Mouse (Mus musculus) limb, embryonic 14.5 days (tissue): Measurements from ENCODE around the gene Hdac4. TPM values are rescaled to one million over a fixed set of nuclear protein-coding genes. Genes with fewer than 3 reads are reported as not detected.

Source experiments
- ATAC-seq: fragments of 200-750 bp; cut with Nextera tagmentation; 2 replicates; pipeline ENCODE4 v1.8.0; 2017; ENCODE audit warnings: low read depth, moderate number of reproducible peaks, moderate TSS enrichment; ENCODE audit not compliant: low FRiP score
- DNase-seq: peaks from one replicate; pipeline ENCODE4 v3.0.0-alpha.2; 2015; ENCODE audit warnings: low spot score
- H3K27ac ChIP-seq: fragments of 300-500 bp; sonication (generic); replicated peaks from 2 replicates; pipeline ENCODE4 v1.5.1; 2014; ENCODE audit warnings: low read depth, mild to moderate bottlenecking, low read length, moderate library complexity, mixed read lengths
- H3K27me3 ChIP-seq: fragments of 300-500 bp; sonication (generic); 2 replicates; pipeline ENCODE4 v1.6.1; 2014; ENCODE audit warnings: low read length, mixed read lengths; ENCODE audit not compliant: control insufficient read depth, insufficient read depth
- H3K36me3 ChIP-seq: fragments of 300-500 bp; sonication (generic); 2 replicates; pipeline ENCODE4 v1.6.1; 2014; ENCODE audit warnings: mild to moderate bottlenecking, low read length, moderate library complexity, mixed read lengths; ENCODE audit not compliant: control insufficient read depth, insufficient read depth
- H3K4me1 ChIP-seq: fragments of 300-500 bp; sonication (generic); 2 replicates; pipeline ENCODE4 v1.6.1; 2014; ENCODE audit warnings: antibody characterized with exemption, low read length, mixed read lengths; ENCODE audit not compliant: control insufficient read depth, insufficient read depth
- H3K4me2 ChIP-seq: fragments of 300-500 bp; sonication (generic); replicated peaks from 2 replicates; pipeline ENCODE4 v1.6.1; 2014; ENCODE audit warnings: low read depth, mild to moderate bottlenecking, low read length, moderate library complexity; ENCODE audit not compliant: severe bottlenecking
- H3K4me3 ChIP-seq: fragments of 300-500 bp; sonication (generic); replicated peaks from 2 replicates; pipeline ENCODE4 v1.5.1; 2014; ENCODE audit warnings: low read length
- H3K9ac ChIP-seq: fragments of 300-500 bp; sonication (generic); 2 replicates; pipeline ENCODE4 v1.6.1; 2014; ENCODE audit warnings: mild to moderate bottlenecking, low read depth, low read length, moderate library complexity; ENCODE audit not compliant: severe bottlenecking
- H3K9me3 ChIP-seq: fragments of 300-500 bp; sonication (generic); 2 replicates; pipeline ENCODE4 v1.6.1; 2016; ENCODE audit warnings: low read length; ENCODE audit not compliant: control insufficient read depth
- POLR2A ChIP-seq: fragments of 200-500 bp; IDR thresholded peaks from 2 replicates; pipeline ENCODE4 v1.8.0; 2012; ENCODE audit warnings: inconsistent platforms, mild to moderate bottlenecking, moderate library complexity, borderline replicate concordance; ENCODE audit not compliant: insufficient read depth, insufficient read length; ENCODE audit errors: extremely low read depth
- WGBS: fragments of 180-500 bp; shearing (Covaris S2); extraction: QIAGEN DNeasy Blood & Tissue Kit; methylation state at CpG from one replicate; pipeline ENCODE4 v1.1.7; 2014; 5-methylcytosine and 5-hydroxymethylcytosine counted together
- polyA plus RNA-seq, 2 experiments: library from polyadenylated mRNA; depleted of rRNA in 1 of 2; stranded (reverse) in 1 of 2; unstranded in 1 of 2; fragments of >200 nt; fragmentation: Nextera tagmentation in 1 of 2; extraction: Ambion mirVana in 1 of 2; gene quantifications; 2 replicates each; pipeline versions ENCODE4 v1.2.1 to v1.2.3; 2012 to 2014

The Hdac4 gene
- polyA plus RNA-seq, 2 experiments, result 15.2 to 25.4 TPM

GRCm38 (mm10) chr1:92015938-92016672 lies 179.4 kb downstream of the Hdac4 start:
- no peak for DNase-seq
- WGBS, result 65% methylated on average over 4 of the region's 4 CpGs
- TF ChIP-seq POLR2A, result no peak

GRCm38 (mm10) chr1:92015252-92015651 lies 180.2 kb downstream of the Hdac4 start:
- no peak overlapping the region for H3K4me2 ChIP-seq
- TF ChIP-seq POLR2A, result no peak
- no peak overlapping the region for H3K4me3 ChIP-seq
- no peaks in the 10 kb centered on the region for H3K27me3 ChIP-seq
- H3K27ac ChIP-seq, result no peak overlapping the region
- no peaks in the 10 kb centered on the region for H3K4me1 ChIP-seq
- no peaks in the 10 kb centered on the region for H3K9me3 ChIP-seq
- no peak overlapping the region for H3K9ac ChIP-seq
- ATAC-seq (no peak), DNase-seq (no peak)
- H3K36me3 ChIP-seq, result peaks cover 16% of the 10 kb centered on the region

More at GRCm38 (mm10) chr1:92015938-92016672, 179.4 kb downstream of the Hdac4 start:
- Histone ChIP-seq H3K9me3 (no peaks in the 10 kb centered on the region), H3K36me3 (peaks cover 16% of the 10 kb centered on the region), H3K4me1 (no peaks in the 10 kb centered on the region), H3K4me3 (no peak overlapping the region), H3K27me3 (no peaks in the 10 kb centered on the region), H3K27ac (no peak overlapping the region), H3K9ac (no peak overlapping the region), H3K4me2 (no peak overlapping the region)
- no peak for ATAC-seq

- ATAC-seq (no peak), DNase-seq (no peak)
These were observed 181.0 kb downstream of the Hdac4 start for GRCm38 (mm10) chr1:92014496-92014895.

GRCm38 (mm10) chr1:92006666-92007065 lies 188.8 kb downstream of the Hdac4 start:
- Histone ChIP-seq H3K4me3 (no peak overlapping the region), H3K9me3 (no peaks in the 10 kb centered on the region), H3K36me3 (0 out of 2 replicates have a peak, but pooled peaks cover 1% of the 10 kb centered on the region), H3K27ac (no peak overlapping the region), H3K4me2 (no peak overlapping the region), H3K4me1 (peaks cover 14% of the 10 kb centered on the region; the same call in 1 of the 2 replicates), H3K9ac (no peak overlapping the region), H3K27me3 (no peaks in the 10 kb centered on the region)
- DNase-seq, result no peak
- no peak for ATAC-seq
- no peak for TF ChIP-seq POLR2A
- WGBS, result 38% methylated on average over 1 of the region's 1 CpGs

More at GRCm38 (mm10) chr1:92014496-92014895, 181.0 kb downstream of the Hdac4 start:
- H3K4me3 ChIP-seq, result no peak overlapping the region
- no peaks in the 10 kb centered on the region for H3K27me3 ChIP-seq
- no peaks in the 10 kb centered on the region for H3K9me3 ChIP-seq
- H3K27ac ChIP-seq, result no peak overlapping the region
- H3K9ac ChIP-seq, result no peak overlapping the region
- no peak overlapping the region for H3K4me2 ChIP-seq
- no peaks in the 10 kb centered on the region for H3K4me1 ChIP-seq
- TF ChIP-seq POLR2A, result no peak
- H3K36me3 ChIP-seq, result peaks cover 16% of the 10 kb centered on the region

GRCm38 (mm10) chr1:92005617-92005940 lies 189.9 kb downstream of the Hdac4 start:
- WGBS, result 67% methylated on average over 2 of the region's 2 CpGs
- Histone ChIP-seq H3K27ac (peak overlapping the region; percentile 33; the same call in 1 of the 2 replicates), H3K9ac (no peak overlapping the region), H3K4me2 (no peak overlapping the region), H3K9me3 (no peaks in the 10 kb centered on the region), H3K36me3 (0 out of 2 replicates have a peak, but pooled peaks cover 2% of the 10 kb centered on the region), H3K4me1 (peaks cover 14% of the 10 kb centered on the region; the same call in 1 of the 2 replicates), H3K4me3 (no peak overlapping the region), H3K27me3 (no peaks in the 10 kb centered on the region)
- no peak for DNase-seq
- no peak for TF ChIP-seq POLR2A
- no peak for ATAC-seq
